Mouse (Mus musculus) heart, embryonic 15.5 days (tissue): Measurements from ENCODE around the gene Nmi. TPM values are rescaled to one million over a fixed set of nuclear protein-coding genes. Genes with fewer than 3 reads are reported as not detected.

Experiments
- ATAC-seq: fragments of 200-750 bp; cut with Nextera tagmentation; replicated peaks from 2 replicates; pipeline ENCODE4 v1.8.0; 2017; ENCODE audit warnings: low read depth, moderate TSS enrichment; ENCODE audit not compliant: insufficient number of reproducible peaks, insufficient read depth, low FRiP score
- H3K27ac ChIP-seq: fragments of 300-500 bp; sonication (generic); 2 replicates; pipeline ENCODE4 v1.5.1; 2015; ENCODE audit warnings: mild to moderate bottlenecking, inconsistent platforms
- H3K27me3 ChIP-seq: fragments of 300-500 bp; sonication (generic); 2 replicates; pipeline ENCODE4 v1.6.1; 2015; ENCODE audit warnings: inconsistent platforms
- H3K36me3 ChIP-seq: fragments of 300-500 bp; sonication (generic); 2 replicates; pipeline ENCODE4 v1.6.1; 2015; ENCODE audit warnings: mild to moderate bottlenecking, inconsistent platforms
- H3K4me1 ChIP-seq: fragments of 300-500 bp; sonication (generic); replicated peaks from 2 replicates; pipeline ENCODE4 v1.6.1; 2015; ENCODE audit warnings: inconsistent platforms
- H3K4me2 ChIP-seq: fragments of 300-500 bp; sonication (generic); 2 replicates; pipeline ENCODE4 v1.6.1; 2015; ENCODE audit warnings: inconsistent platforms, mild to moderate bottlenecking, moderate library complexity
- H3K4me3 ChIP-seq: fragments of 300-500 bp; sonication (generic); 2 replicates; pipeline ENCODE4 v1.5.1; 2015; ENCODE audit warnings: mild to moderate bottlenecking, inconsistent platforms
- H3K9ac ChIP-seq: fragments of 300-500 bp; sonication (generic); 2 replicates; pipeline ENCODE4 v1.6.1; 2015; ENCODE audit warnings: mild to moderate bottlenecking, inconsistent platforms
- H3K9me3 ChIP-seq: fragments of 300-500 bp; sonication (generic); replicated peaks from 2 replicates; pipeline ENCODE4 v1.6.1; 2016; ENCODE audit warnings: inconsistent platforms
- WGBS: fragments of 180-500 bp; shearing (Covaris S2); methylation state at CpG from one replicate; pipeline ENCODE4 v1.1.7; 2015; ENCODE audit warnings: mixed read lengths; 5-methylcytosine and 5-hydroxymethylcytosine counted together
- polyA plus RNA-seq: library from polyadenylated mRNA; unstranded; fragments of >200 nt; fragmentation: Nextera tagmentation; extraction: Ambion mirVana; gene quantifications from 2 replicates; pipeline ENCODE4 v1.2.1, GENCODE M21; 2015

Nmi gene
- polyA plus RNA-seq, 1 experiment from 2014 or later = 16.2 TPM

GRCm38 (mm10) chr2:51941832-51942231, 31.5 kb downstream of the Nmi start:
- Histone ChIP-seq H3K4me3 (no peak overlapping the region), H3K4me1 (no peaks in the 10 kb centered on the region), H3K27me3 (no peaks in the 10 kb centered on the region), H3K9ac (no peak overlapping the region), H3K4me2 (no peak overlapping the region), H3K27ac (no peak overlapping the region), H3K9me3 (no peaks in the 10 kb centered on the region), H3K36me3 (no peaks in the 10 kb centered on the region)
- ATAC-seq = no peak
- WGBS = 81% methylated on average over 7 of the region's 7 CpGs

GRCm38 (mm10) chr2:51938750-51939149, 34.5 kb downstream of the Nmi start:
- Histone ChIP-seq H3K4me2 (no peak overlapping the region), H3K9ac (no peak overlapping the region), H3K4me1 (peaks cover 9% of the 10 kb centered on the region), H3K27ac (no peak overlapping the region), H3K27me3 (no peaks in the 10 kb centered on the region), H3K9me3 (no peaks in the 10 kb centered on the region), H3K4me3 (no peak overlapping the region), H3K36me3 (no peaks in the 10 kb centered on the region)
- ATAC-seq = no peak
- whole genome bisulfite sequencing = 40% methylated on average over 3 of the region's 3 CpGs

- 63% methylated on average over 6 of the region's 6 CpGs for WGBS
- Histone ChIP-seq H3K4me2 (no peak overlapping the region), H3K9me3 (no peaks in the 10 kb centered on the region), H3K9ac (no peak overlapping the region), H3K27me3 (no peaks in the 10 kb centered on the region), H3K4me1 (peaks cover 11% of the 10 kb centered on the region), H3K36me3 (no peaks in the 10 kb centered on the region), H3K27ac (no peak overlapping the region), H3K4me3 (no peak overlapping the region)
- ATAC-seq = no peak
Observed at GRCm38 (mm10) chr2:51937004-51937403, 36.3 kb downstream of the Nmi start.

GRCm38 (mm10) chr2:51936585-51936984, 36.7 kb downstream of the Nmi start:
- H3K4me2 ChIP-seq = no peak overlapping the region
- ATAC-seq = no peak
- H3K27ac ChIP-seq = no peak overlapping the region
- WGBS = 67% methylated on average over 3 of the region's 3 CpGs
- H3K36me3 ChIP-seq = no peaks in the 10 kb centered on the region
- H3K9me3 ChIP-seq = no peaks in the 10 kb centered on the region
- H3K9ac ChIP-seq = no peak overlapping the region
- no peaks in the 10 kb centered on the region for H3K27me3 ChIP-seq
- peaks cover 11% of the 10 kb centered on the region for H3K4me1 ChIP-seq
- no peak overlapping the region for H3K4me3 ChIP-seq

GRCm38 (mm10) chr2:51935921-51936320, 37.4 kb downstream of the Nmi start:
- H3K36me3 ChIP-seq = no peaks in the 10 kb centered on the region
- peaks cover 11% of the 10 kb centered on the region for H3K4me1 ChIP-seq
- no peak for ATAC-seq
- WGBS = 94% methylated on average over 7 of the region's 7 CpGs
- H3K27me3 ChIP-seq = no peaks in the 10 kb centered on the region
- H3K9me3 ChIP-seq = no peaks in the 10 kb centered on the region
- H3K4me3 ChIP-seq = no peak overlapping the region
- H3K4me2 ChIP-seq = no peak overlapping the region
- no peak overlapping the region for H3K27ac ChIP-seq
- no peak overlapping the region for H3K9ac ChIP-seq

GRCm38 (mm10) chr2:51934574-51935334, 38.5 kb downstream of the Nmi start, which contains the start of gene Rbm43:
Rbm43 (minus strand) TSS chr2:51935163.
- ATAC-seq = peak; percentile 70; the same call in 1 of the 2 replicates
- H3K27me3 ChIP-seq = no peaks in the 10 kb centered on the region
- H3K9me3 ChIP-seq = no peaks in the 10 kb centered on the region
- H3K4me3 ChIP-seq = peak within 1 kb of the TSS; percentile 73
- peaks cover 11% of the 10 kb centered on the region for H3K4me1 ChIP-seq
- H3K36me3 ChIP-seq = no peaks in the 10 kb centered on the region
- H3K9ac ChIP-seq = peak within 1 kb of the TSS; percentile 71
- peak within 1 kb of the TSS; percentile 75 for H3K27ac ChIP-seq
- WGBS = under 1% methylated on average over 48 of the region's 48 CpGs
- H3K4me2 ChIP-seq = peak within 1 kb of the TSS; percentile 87

GRCm38 (mm10) chr2:51933341-51934134, 39.8 kb downstream of the Nmi start:
- Histone ChIP-seq H3K4me3 (peak overlapping the region; percentile 73), H3K27me3 (no peaks in the 10 kb centered on the region), H3K9ac (no peak overlapping the region), H3K4me1 (peaks cover 11% of the 10 kb centered on the region), H3K9me3 (no peaks in the 10 kb centered on the region), H3K27ac (peak overlapping the region; percentile 75), H3K4me2 (peak overlapping the region; percentile 87), H3K36me3 (no peaks in the 10 kb centered on the region)
- 31% methylated on average over 10 of the region's 12 CpGs for WGBS
- no peak for ATAC-seq

GRCm38 (mm10) chr2:51931241-51931640, 42.1 kb downstream of the Nmi start:
- 82% methylated on average over 7 of the region's 7 CpGs for WGBS
- Histone ChIP-seq H3K9ac (no peak overlapping the region), H3K4me1 (peaks cover 11% of the 10 kb centered on the region), H3K9me3 (no peaks in the 10 kb centered on the region), H3K27me3 (no peaks in the 10 kb centered on the region), H3K27ac (no peak overlapping the region), H3K4me2 (no peak overlapping the region), H3K4me3 (no peak overlapping the region), H3K36me3 (no peaks in the 10 kb centered on the region)
- ATAC-seq = no peak

- Histone ChIP-seq H3K9me3 (no peaks in the 10 kb centered on the region), H3K36me3 (no peaks in the 10 kb centered on the region), H3K27ac (no peak overlapping the region), H3K9ac (no peak overlapping the region), H3K4me3 (no peak overlapping the region), H3K27me3 (no peaks in the 10 kb centered on the region), H3K4me1 (0 out of 2 replicates have a peak, but pooled peaks cover 3% of the 10 kb centered on the region), H3K4me2 (no peak overlapping the region)
- no peak for ATAC-seq
- WGBS = 16% methylated on average over 5 of the region's 5 CpGs
Observed at GRCm38 (mm10) chr2:51914944-51915680, 58.2 kb downstream of the Nmi start.

GRCm38 (mm10) chr2:51914532-51914931, 58.8 kb downstream of the Nmi start:
- no peak for ATAC-seq

GRCm38 (mm10) chr2:51912740-51913139, 60.6 kb downstream of the Nmi start:
- no peak for ATAC-seq
- Histone ChIP-seq H3K36me3 (no peaks in the 10 kb centered on the region), H3K4me1 (0 out of 2 replicates have a peak, but pooled peaks cover 3% of the 10 kb centered on the region), H3K9ac (no peak overlapping the region), H3K9me3 (no peaks in the 10 kb centered on the region), H3K4me2 (no peak overlapping the region), H3K27me3 (no peaks in the 10 kb centered on the region), H3K27ac (no peak overlapping the region), H3K4me3 (no peak overlapping the region)
- 20% methylated on average over 6 of the region's 6 CpGs for WGBS

More at GRCm38 (mm10) chr2:51914532-51914931, 58.8 kb downstream of the Nmi start:
- H3K9me3 ChIP-seq = no peaks in the 10 kb centered on the region
- no peak overlapping the region for H3K4me2 ChIP-seq
- H3K4me1 ChIP-seq = 0 out of 2 replicates have a peak, but pooled peaks cover 3% of the 10 kb centered on the region
- WGBS = 54% methylated on average over 7 of the region's 7 CpGs
- no peak overlapping the region for H3K27ac ChIP-seq
- no peaks in the 10 kb centered on the region for H3K27me3 ChIP-seq
- no peak overlapping the region for H3K9ac ChIP-seq
- no peaks in the 10 kb centered on the region for H3K36me3 ChIP-seq
- no peak overlapping the region for H3K4me3 ChIP-seq
